Mouse (Mus musculus): ENCODE measurements at regions not wholly inside any gene's neighbourhood (a gene's known extent, or its start where the extent isn't known, plus 50 kb on each side); places are given as distances from the start of the nearest gene placed in this dataset.

DNA sequence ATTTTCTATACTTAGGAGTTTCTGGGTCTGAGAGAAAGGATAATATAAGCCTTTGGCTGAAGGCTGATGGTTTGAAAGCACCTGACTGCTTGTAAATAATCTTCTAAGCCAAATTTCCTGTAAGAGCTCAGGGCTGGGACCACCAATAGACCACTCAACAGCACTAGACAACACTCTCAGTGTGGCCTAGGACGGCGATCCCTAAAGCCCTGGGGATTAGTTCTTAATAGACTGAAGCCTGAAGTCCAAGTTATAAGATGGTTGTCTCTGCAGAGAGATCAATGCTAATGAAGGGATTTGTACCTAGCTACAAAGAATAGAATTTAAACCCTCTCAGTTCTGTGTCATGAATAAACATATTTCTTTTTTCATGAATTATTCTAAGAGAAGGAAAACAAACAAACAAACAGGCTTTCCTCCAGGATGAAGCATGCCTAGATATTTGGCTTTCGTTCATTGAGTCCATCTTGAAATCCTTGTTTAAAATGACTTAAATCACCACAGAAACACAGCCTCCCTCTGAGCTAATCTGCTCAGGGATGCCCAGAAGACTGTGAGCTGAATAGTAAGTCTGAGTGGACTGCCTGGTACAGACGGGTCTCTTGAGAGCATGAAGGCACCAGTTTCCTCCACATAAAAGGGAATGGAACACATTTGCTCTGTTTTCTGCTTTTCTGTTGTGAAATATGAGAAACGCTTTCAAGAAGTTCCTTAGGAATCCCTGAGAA lies 892.3 kb downstream of the Gsdmc2 start:
- no peaks in the 10 kb centered on the region for H3K9me3 ChIP-seq (replicated peaks)
- H3K9ac ChIP-seq, result no peak overlapping the region
- WGBS (ENCODE audit: insufficient replicate concordance), result 65% methylated on average over 5 of the region's 5 CpGs
- H3K4me1 ChIP-seq, result no peaks in the 10 kb centered on the region
- H3K4me3 ChIP-seq, result no peak overlapping the region
- no peak for ATAC-seq
- H3K36me3 ChIP-seq, result no peaks in the 10 kb centered on the region
- H3K27ac ChIP-seq, result no peak overlapping the region
- H3K27me3 ChIP-seq (replicated peaks), result no peaks in the 10 kb centered on the region
- H3K4me2 ChIP-seq, result no peak overlapping the region

GRCm38 (mm10) chr15:62939416-62939815 lies 905.6 kb downstream of the Gsdmc2 start:
- ATAC-seq, result no peak
- 65% methylated on average over 2 of the region's 2 CpGs for WGBS (ENCODE audit: insufficient replicate concordance)

GRCm38 (mm10) chr15:62937756-62938155 lies 907.2 kb downstream of the Gsdmc2 start:
- 68% methylated on average over 4 of the region's 4 CpGs for WGBS (ENCODE audit: insufficient replicate concordance)
- Histone ChIP-seq H3K4me1 (no peaks in the 10 kb centered on the region), H3K4me3 (no peak overlapping the region), H3K9me3 (replicated peaks) (no peaks in the 10 kb centered on the region), H3K36me3 (no peaks in the 10 kb centered on the region), H3K27ac (no peak overlapping the region), H3K27me3 (replicated peaks) (no peaks in the 10 kb centered on the region), H3K9ac (no peak overlapping the region), H3K4me2 (no peak overlapping the region)
- no peak for ATAC-seq

More at GRCm38 (mm10) chr15:62939416-62939815, 905.6 kb downstream of the Gsdmc2 start:
- Histone ChIP-seq H3K4me2 (no peak overlapping the region), H3K9ac (no peak overlapping the region), H3K4me3 (no peak overlapping the region), H3K9me3 (replicated peaks) (no peaks in the 10 kb centered on the region), H3K36me3 (no peaks in the 10 kb centered on the region), H3K4me1 (no peaks in the 10 kb centered on the region), H3K27ac (no peak overlapping the region), H3K27me3 (replicated peaks) (no peaks in the 10 kb centered on the region)

GRCm38 (mm10) chr15:62934522-62935189 lies 910.3 kb downstream of the Gsdmc2 start:
- Histone ChIP-seq H3K4me1 (no peaks in the 10 kb centered on the region), H3K27ac (no peak overlapping the region), H3K4me2 (no peak overlapping the region), H3K4me3 (no peak overlapping the region), H3K36me3 (no peaks in the 10 kb centered on the region), H3K9ac (no peak overlapping the region), H3K27me3 (replicated peaks) (no peaks in the 10 kb centered on the region), H3K9me3 (replicated peaks) (no peaks in the 10 kb centered on the region)
- no peak for ATAC-seq

DNA sequence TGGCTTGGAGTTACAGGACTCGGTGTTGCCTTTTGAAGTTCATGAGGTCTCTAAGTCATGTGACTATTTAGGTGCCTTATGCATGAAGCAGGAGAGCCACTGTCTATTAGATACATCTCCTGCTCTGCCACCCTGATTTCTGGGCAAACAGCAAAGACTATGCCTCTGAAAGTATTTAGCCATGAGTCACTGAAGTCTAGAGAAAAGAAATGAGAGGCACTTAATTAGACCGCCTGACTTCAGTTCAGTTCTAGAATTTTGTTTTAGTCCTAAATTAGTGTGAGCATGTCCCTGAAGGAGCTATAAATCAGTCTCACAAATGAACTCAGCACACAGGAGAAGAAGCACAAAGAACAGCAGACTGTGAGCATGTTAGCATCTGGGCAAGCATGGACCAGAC lies 924.5 kb downstream of the Gsdmc2 start:
- Histone ChIP-seq H3K9me3 (replicated peaks) (no peaks in the 10 kb centered on the region), H3K9ac (no peak overlapping the region), H3K4me1 (no peaks in the 10 kb centered on the region), H3K4me3 (no peak overlapping the region), H3K4me2 (no peak overlapping the region), H3K27me3 (replicated peaks) (no peaks in the 10 kb centered on the region), H3K36me3 (no peaks in the 10 kb centered on the region), H3K27ac (no peak overlapping the region)
- ATAC-seq, result no peak
- WGBS (ENCODE audit: insufficient replicate concordance), result 66% methylated on average over 2 of the region's 2 CpGs

DNA sequence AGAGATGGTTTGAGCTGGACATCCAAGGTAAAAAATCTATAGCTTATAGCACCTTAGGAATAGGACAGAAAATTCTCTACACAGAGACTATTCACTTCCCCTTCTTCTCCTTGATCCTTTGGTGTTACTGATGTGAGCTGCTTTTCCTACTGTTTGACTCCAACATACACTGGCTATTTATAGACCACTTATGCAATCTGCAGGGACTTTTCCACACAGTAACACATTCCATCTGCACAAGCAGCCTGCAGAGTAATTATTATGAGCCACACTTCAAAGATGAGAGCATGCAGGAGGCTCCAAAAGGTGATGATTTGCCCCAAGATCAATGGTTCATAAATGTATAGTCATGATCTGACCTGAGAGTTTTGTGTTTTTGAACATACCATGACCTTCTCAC lies 925.7 kb downstream of the Gsdmc2 start:
- Histone ChIP-seq H3K36me3 (no peaks in the 10 kb centered on the region), H3K27me3 (replicated peaks) (no peaks in the 10 kb centered on the region), H3K9ac (no peak overlapping the region), H3K4me3 (no peak overlapping the region), H3K27ac (no peak overlapping the region), H3K4me2 (no peak overlapping the region), H3K9me3 (replicated peaks) (no peaks in the 10 kb centered on the region), H3K4me1 (no peaks in the 10 kb centered on the region)
- ATAC-seq, result no peak

DNA sequence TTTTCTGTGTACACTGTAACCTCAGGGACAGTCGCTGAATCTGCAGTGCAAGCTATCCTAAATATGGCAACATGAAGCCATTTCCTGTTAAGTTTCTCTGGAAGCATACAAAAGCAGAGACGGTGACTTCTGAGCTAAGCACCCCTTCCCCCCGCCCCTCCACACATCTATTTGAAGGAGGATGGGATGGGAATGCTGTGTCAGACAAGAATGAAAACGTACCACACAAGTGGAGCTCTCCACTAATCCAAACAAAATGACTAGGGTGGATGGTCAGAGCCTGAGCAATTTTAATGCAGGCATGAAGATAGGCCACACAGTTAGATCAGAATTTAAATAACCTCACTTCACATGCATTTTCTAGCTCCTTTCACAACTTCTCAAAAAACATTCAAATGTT lies 936.6 kb downstream of the Gsdmc2 start:
- Histone ChIP-seq H3K27ac (no peak overlapping the region), H3K27me3 (replicated peaks) (no peaks in the 10 kb centered on the region), H3K4me3 (no peak overlapping the region), H3K4me2 (no peak overlapping the region), H3K9ac (no peak overlapping the region), H3K4me1 (0 out of 2 replicates have a peak, but pooled peaks cover 3% of the 10 kb centered on the region), H3K9me3 (replicated peaks) (no peaks in the 10 kb centered on the region), H3K36me3 (no peaks in the 10 kb centered on the region)
- no peak for ATAC-seq
- 29% methylated on average over 4 of the region's 4 CpGs for WGBS (ENCODE audit: insufficient replicate concordance)

GRCm38 (mm10) chr15:62907181-62907580 lies 937.8 kb downstream of the Gsdmc2 start:
- ATAC-seq, result no peak
- 0 out of 2 replicates have a peak, but pooled peaks cover 3% of the 10 kb centered on the region for H3K4me1 ChIP-seq
- H3K4me2 ChIP-seq, result no peak overlapping the region
- no peaks in the 10 kb centered on the region for H3K9me3 ChIP-seq (replicated peaks)
- no peaks in the 10 kb centered on the region for H3K36me3 ChIP-seq
- no peak overlapping the region for H3K27ac ChIP-seq
- 85% methylated on average over 2 of the region's 2 CpGs for WGBS (ENCODE audit: insufficient replicate concordance)
- no peaks in the 10 kb centered on the region for H3K27me3 ChIP-seq (replicated peaks)
- H3K4me3 ChIP-seq, result no peak overlapping the region
- H3K9ac ChIP-seq, result no peak overlapping the region

- Histone ChIP-seq H3K27ac (no peak overlapping the region), H3K4me2 (no peak overlapping the region), H3K27me3 (replicated peaks) (no peaks in the 10 kb centered on the region), H3K9me3 (replicated peaks) (no peaks in the 10 kb centered on the region), H3K4me3 (no peak overlapping the region), H3K36me3 (no peaks in the 10 kb centered on the region), H3K4me1 (0 out of 2 replicates have a peak, but pooled peaks cover under 1% of the 10 kb centered on the region), H3K9ac (no peak overlapping the region)
- WGBS (ENCODE audit: insufficient replicate concordance), result 51% methylated on average over 17 of the region's 17 CpGs
- ATAC-seq, result no peak
Observed at GRCm38 (mm10) chr15:62903047-62903822, 941.7 kb downstream of the Gsdmc2 start.

- H3K36me3 ChIP-seq, result no peaks in the 10 kb centered on the region
- no peaks in the 10 kb centered on the region for H3K4me1 ChIP-seq
- no peak overlapping the region for H3K27ac ChIP-seq
- no peak overlapping the region for H3K4me3 ChIP-seq
- 61% methylated on average over 4 of the region's 4 CpGs for WGBS (ENCODE audit: insufficient replicate concordance)
- H3K9ac ChIP-seq, result no peak overlapping the region
- ATAC-seq, result no peak
- H3K4me2 ChIP-seq, result no peak overlapping the region
- no peaks in the 10 kb centered on the region for H3K9me3 ChIP-seq (replicated peaks)
- no peaks in the 10 kb centered on the region for H3K27me3 ChIP-seq (replicated peaks)
Observed at GRCm38 (mm10) chr15:62901955-62902354, 943.0 kb downstream of the Gsdmc2 start.

DNA sequence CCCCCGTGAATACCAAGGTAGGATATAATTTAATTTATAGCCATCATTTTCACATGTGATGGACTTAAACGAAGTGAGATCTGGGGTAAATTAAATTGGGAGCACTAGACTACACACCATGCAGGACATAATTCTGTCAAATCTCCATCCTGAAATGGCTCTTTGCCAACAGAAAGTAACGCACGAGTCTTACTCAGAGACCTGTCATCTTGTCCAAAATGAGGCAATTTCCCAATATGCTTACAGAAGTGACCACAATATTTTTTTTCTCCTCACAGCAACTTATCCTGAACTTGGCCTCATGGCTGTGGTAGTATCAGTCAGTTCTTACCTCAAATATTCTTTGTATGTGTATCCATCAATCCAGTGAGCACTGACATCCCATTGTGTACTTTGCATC lies 955.2 kb downstream of the Gsdmc2 start:
- Histone ChIP-seq H3K9me3 (replicated peaks) (no peaks in the 10 kb centered on the region), H3K4me2 (no peak overlapping the region), H3K9ac (no peak overlapping the region), H3K4me1 (no peaks in the 10 kb centered on the region), H3K27ac (no peak overlapping the region), H3K4me3 (no peak overlapping the region), H3K36me3 (no peaks in the 10 kb centered on the region), H3K27me3 (replicated peaks) (no peaks in the 10 kb centered on the region)
- 62% methylated on average over 4 of the region's 4 CpGs for WGBS (ENCODE audit: insufficient replicate concordance)
- ATAC-seq, result no peak

GRCm38 (mm10) chr15:62885331-62885730 lies 959.6 kb downstream of the Gsdmc2 start:
- no peak overlapping the region for H3K27ac ChIP-seq

More at GRCm38 (mm10) chr15:62885331-62885730, 959.6 kb downstream of the Gsdmc2 start:
- Histone ChIP-seq H3K9me3 (replicated peaks) (no peaks in the 10 kb centered on the region), H3K36me3 (no peaks in the 10 kb centered on the region), H3K4me1 (no peaks in the 10 kb centered on the region), H3K27me3 (replicated peaks) (no peaks in the 10 kb centered on the region), H3K9ac (no peak overlapping the region), H3K4me3 (no peak overlapping the region), H3K4me2 (no peak overlapping the region)
- WGBS (ENCODE audit: insufficient replicate concordance), result 66% methylated on average over 4 of the region's 4 CpGs
- ATAC-seq, result no peak

All from liver, embryonic 12.5 days (tissue).